Mouse (Mus musculus) brain, embryonic 14.5 days (tissue): ENCODE measurements around the gene Kcnb1.

Experiments used
- CTCF ChIP-seq: fragments of 200-500 bp; IDR thresholded peaks from 2 replicates; pipeline ENCODE4 v1.5.1; 2012; ENCODE audit warnings: inconsistent platforms, mild to moderate bottlenecking, moderate library complexity, borderline replicate concordance; ENCODE audit not compliant: insufficient read depth, insufficient read length; ENCODE audit errors: extremely low read depth
- POLR2A ChIP-seq: fragments of 200-500 bp; IDR thresholded peaks from 2 replicates; pipeline ENCODE4 v1.6.1; 2012; ENCODE audit warnings: mild to moderate bottlenecking, inconsistent platforms, borderline replicate concordance; ENCODE audit not compliant: poor library complexity, insufficient read depth, insufficient read length, severe bottlenecking; ENCODE audit errors: extremely low read depth

DNA sequence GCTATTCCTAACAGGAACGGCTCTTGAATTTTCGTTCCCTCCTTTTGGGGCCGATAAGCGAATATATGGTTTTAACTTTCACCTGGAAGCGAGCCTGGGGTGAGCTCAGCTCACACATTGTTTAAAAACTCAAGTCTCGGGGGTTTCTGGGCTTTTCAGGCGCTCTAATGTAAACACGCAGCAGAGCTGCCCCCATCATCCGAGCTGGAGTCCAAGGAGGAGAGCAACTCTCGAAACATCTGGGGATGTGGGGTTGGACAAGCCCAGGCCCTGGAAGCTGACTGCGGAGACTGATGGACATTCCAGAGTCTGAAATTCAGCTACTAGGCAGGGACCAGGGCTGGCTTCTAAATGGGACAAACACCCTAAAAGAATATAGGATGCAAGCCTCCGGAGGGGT is 49.3 kb upstream of the Kcnb1 start:
- TF ChIP-seq POLR2A: no peak
- no peak for TF ChIP-seq CTCF
